Mouse (Mus musculus) kidney, postnatal 0 days (tissue): ENCODE measurements at regions not wholly inside any gene's neighbourhood (a gene's known extent, or its start where the extent isn't known, plus 50 kb on each side); places are given as distances from the start of the nearest gene placed in this dataset.

Source experiments
- ATAC-seq: fragments of 200-750 bp; cut with Nextera tagmentation; replicated peaks from 2 replicates; pipeline ENCODE4 v1.8.0; 2017; ENCODE audit warnings: low read depth, moderate number of reproducible peaks, moderate TSS enrichment, moderate library complexity; ENCODE audit not compliant: low FRiP score
- DNase-seq: peaks from one replicate; pipeline ENCODE4 v3.0.0-alpha.2; 2016; ENCODE audit warnings: low spot score
- H3K27ac ChIP-seq: fragments of 300-500 bp; sonication (generic); 2 replicates; pipeline ENCODE4 v1.5.1; 2014; ENCODE audit warnings: mild to moderate bottlenecking
- H3K27me3 ChIP-seq: fragments of 300-500 bp; sonication (generic); 2 replicates; pipeline ENCODE4 v1.6.1; 2014; ENCODE audit warnings: low read length, mixed read lengths; ENCODE audit not compliant: insufficient read depth
- H3K36me3 ChIP-seq: fragments of 300-500 bp; sonication (generic); 2 replicates; pipeline ENCODE4 v1.6.1; 2014; ENCODE audit warnings: low read length, mixed read lengths; ENCODE audit not compliant: insufficient read depth
- H3K4me1 ChIP-seq: fragments of 300-500 bp; sonication (generic); replicated peaks from 2 replicates; pipeline ENCODE4 v1.6.1; 2014; ENCODE audit warnings: antibody characterized with exemption, low read length, mixed read lengths; ENCODE audit not compliant: insufficient read depth
- H3K4me2 ChIP-seq: fragments of 300-500 bp; sonication (generic); 2 replicates; pipeline ENCODE4 v1.6.1; 2014; ENCODE audit warnings: mild to moderate bottlenecking, low read length, moderate library complexity, mixed read lengths
- H3K4me3 ChIP-seq: fragments of 300-500 bp; sonication (generic); replicated peaks from 2 replicates; pipeline ENCODE4 v1.5.1; 2014; ENCODE audit warnings: low read depth, low read length
- H3K9ac ChIP-seq: fragments of 300-500 bp; sonication (generic); 2 replicates; pipeline ENCODE4 v1.6.1; 2014; ENCODE audit warnings: low read depth, low read length
- H3K9me3 ChIP-seq: fragments of 300-500 bp; sonication (generic); replicated peaks from 2 replicates; pipeline ENCODE4 v1.6.1; 2016; ENCODE audit warnings: low read length, inconsistent platforms, mixed read lengths
- CTCF ChIP-seq: IDR thresholded peaks from 2 replicates; pipeline ENCODE4 v1.5.1; 2016; ENCODE audit warnings: antibody characterized with exemption, low read depth, mild to moderate bottlenecking, moderate library complexity
- WGBS: fragments of 180-500 bp; shearing (Covaris S2); extraction: QIAGEN DNeasy Blood & Tissue Kit; methylation state at CpG from one replicate; pipeline ENCODE4 v1.1.7; 2014; 5-methylcytosine and 5-hydroxymethylcytosine counted together

GRCm38 (mm10) chr1:122905331-122905730 lies 1140.0 kb downstream of the Dpp10 start:
- ATAC-seq = no peak
- Histone ChIP-seq H3K27ac (no peak overlapping the region), H3K4me3 (no peak overlapping the region), H3K4me1 (no peaks in the 10 kb centered on the region), H3K9me3 (no peaks in the 10 kb centered on the region), H3K27me3 (no peaks in the 10 kb centered on the region), H3K36me3 (no peaks in the 10 kb centered on the region), H3K9ac (no peak overlapping the region), H3K4me2 (no peak overlapping the region)
- no peak for TF ChIP-seq CTCF
- no peak for DNase-seq
- 65% methylated on average over 5 of the region's 5 CpGs for WGBS

DNA sequence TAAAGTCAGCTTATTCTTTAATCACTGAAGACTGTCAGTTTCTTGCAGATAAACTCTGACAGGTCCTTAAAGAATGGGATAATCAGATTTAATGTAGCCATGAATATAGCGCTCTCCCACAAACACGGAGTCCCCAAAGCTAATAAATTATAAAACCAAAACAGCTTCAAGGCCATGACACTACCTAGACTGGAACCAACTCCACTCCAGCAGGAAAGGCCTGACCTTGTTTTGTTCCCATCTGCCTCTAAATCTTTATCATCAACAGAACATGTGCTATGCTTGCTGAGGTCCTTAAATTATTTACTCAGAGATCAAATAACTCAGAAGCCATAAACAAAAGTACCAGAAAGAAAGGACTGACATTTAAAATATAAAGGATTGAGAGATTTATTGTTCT lies 1156.3 kb downstream of the Dpp10 start:
- Histone ChIP-seq H3K27ac (no peak overlapping the region), H3K9me3 (no peaks in the 10 kb centered on the region), H3K9ac (no peak overlapping the region), H3K27me3 (no peaks in the 10 kb centered on the region), H3K4me3 (no peak overlapping the region), H3K4me1 (no peaks in the 10 kb centered on the region), H3K36me3 (no peaks in the 10 kb centered on the region), H3K4me2 (no peak overlapping the region)
- WGBS = 12% methylated on average over 2 of the region's 2 CpGs
- ATAC-seq (no peak), DNase-seq (peak; percentile 65)
- TF ChIP-seq CTCF = no peak

DNA sequence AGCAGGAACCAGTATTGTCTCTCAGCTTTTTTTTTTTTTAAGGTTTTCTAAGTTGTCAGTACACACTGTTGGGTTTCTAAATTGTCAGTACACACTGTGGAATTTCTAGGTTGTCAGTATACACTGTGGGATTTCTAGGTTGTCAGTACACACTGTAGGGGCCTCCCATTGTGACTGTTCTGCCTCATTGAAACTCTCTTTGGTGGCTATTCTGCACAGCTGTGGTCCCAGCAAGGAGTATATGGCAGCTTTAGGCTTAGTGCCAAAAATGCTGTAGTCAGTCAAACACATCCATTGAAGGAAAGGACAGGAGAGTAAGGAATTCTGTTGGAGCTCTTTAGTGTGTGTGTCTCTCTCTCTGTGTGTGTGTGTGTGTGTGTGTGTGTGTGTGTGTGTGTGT lies 1186.4 kb downstream of the Dpp10 start:
- Histone ChIP-seq H3K4me3 (no peak overlapping the region), H3K27me3 (no peaks in the 10 kb centered on the region), H3K36me3 (no peaks in the 10 kb centered on the region), H3K9me3 (no peaks in the 10 kb centered on the region), H3K4me1 (no peaks in the 10 kb centered on the region), H3K4me2 (no peak overlapping the region), H3K9ac (no peak overlapping the region), H3K27ac (no peak overlapping the region)
- no peak for TF ChIP-seq CTCF
- ATAC-seq (no peak), DNase-seq (no peak)
